ENCODE assay signal across 10 mouse cellular contexts in the genomic region with DNA sequence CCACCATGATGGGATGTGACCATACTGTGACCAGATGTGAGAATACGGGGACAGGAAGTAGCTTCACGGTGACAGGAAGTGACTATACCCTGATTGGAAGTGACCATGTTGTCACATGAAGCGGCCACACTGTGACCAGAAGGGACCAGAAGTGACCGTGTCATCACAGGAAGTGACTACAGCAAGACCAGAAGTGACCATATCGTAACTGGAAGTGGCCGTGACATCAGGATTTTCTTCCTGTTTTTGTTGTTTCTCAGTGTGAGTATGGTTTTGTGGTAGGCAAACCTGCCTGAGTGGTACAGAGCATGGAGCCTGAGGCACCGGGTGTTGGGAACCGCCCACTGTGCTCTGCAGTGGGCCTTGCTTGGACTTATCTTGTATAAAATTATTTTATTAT.
DNase-seq lines count a peak whose midpoint lies in the region; ATAC-seq and TF ChIP-seq lines count a peak whose summit lies in the region.
"Had no signal": no experiment of that assay in that cellular context is flagged by ENCODE, and none has a peak within 500 bp of the region (broad histone marks: within the 10 kb centered on the region; RNA-seq: fewer than 3 reads in every experiment).

No protein-coding gene starts in this region.

- H3K27me3 ChIP-seq in splenic B cell, adult 2 months (ENCODE audit: control insufficient read depth, insufficient read depth, low read length, poor library complexity, severe bottlenecking) = no peaks in the 10 kb centered on the region
- no peaks in the 10 kb centered on the region for H3K27me3 ChIP-seq in heart, embryonic 11.5 days (ENCODE audit: control insufficient read depth, insufficient read depth, low read length)
- H3K27me3 ChIP-seq: forebrain, embryonic 13.5 days; Patski had no signal

- peak; percentile 56 for ATAC-seq in granulocyte monocyte progenitor cell, adult 5-6 weeks (replicated peaks; ENCODE audit: poor library complexity, severe bottlenecking)
- no peak for ATAC-seq in heart, embryonic 11.5 days (replicated peaks; ENCODE audit: insufficient number of reproducible peaks, low FRiP score, low TSS enrichment)
- ATAC-seq: forebrain, embryonic 13.5 days; Patski had no signal

- H3K27ac ChIP-seq in gastrocnemius, adult 2 months = no peak overlapping the region
- no peak overlapping the region for H3K27ac ChIP-seq in heart, embryonic 11.5 days (ENCODE audit: low read depth, low read length)
- H3K27ac ChIP-seq: forebrain, embryonic 13.5 days had no signal

- no peak overlapping the region for H3K9ac ChIP-seq in heart, embryonic 11.5 days (ENCODE audit: low read depth, low read length)
- H3K9ac ChIP-seq: forebrain, embryonic 13.5 days had no signal

- no peak overlapping the region for H3K4me3 ChIP-seq in gastrocnemius, adult 2 months
- H3K4me3 ChIP-seq in heart, embryonic 11.5 days (ENCODE audit: low read depth, low read length) = no peak overlapping the region
- H3K4me3 ChIP-seq: forebrain, embryonic 13.5 days had no signal

- peak; percentile 18 for DNase-seq in gastrocnemius, adult 2 months
- no peak for DNase-seq in gastrocnemius, adult 18-20 months (ENCODE audit: low spot score)
- DNase-seq in thymus, postnatal 0 days (ENCODE audit: low spot score) = peak; percentile 37
- DNase-seq in thymus, postnatal 25 days = no peak
- DNase-seq in splenic B cell, adult 2 months (ENCODE audit: low read depth, low spot score) = peak; percentile 67
- DNase-seq in c-Kit-positive CD71-positive TER-119-positive erythroid progenitor cells, embryonic 14.5 days (ENCODE audit: low spot score) = no peak

- no peaks in the 10 kb centered on the region for H3K36me3 ChIP-seq in splenic B cell, adult 2 months (ENCODE audit: control insufficient read depth, insufficient read depth, low read length, poor library complexity, severe bottlenecking)
- no peaks in the 10 kb centered on the region for H3K36me3 ChIP-seq in heart, embryonic 11.5 days (ENCODE audit: control insufficient read depth, insufficient read depth, low read length)

- no peak for TF ChIP-seq CTCF in gastrocnemius, adult 2 months (IDR thresholded peaks at IDR 0.05)

- 86% methylated on average over 8 of the region's 8 CpGs for WGBS in heart, embryonic 11.5 days (ENCODE audit: insufficient replicate concordance)

- H3K4me2 ChIP-seq in heart, embryonic 11.5 days = no peak overlapping the region
- H3K4me2 ChIP-seq: forebrain, embryonic 13.5 days had no signal

- intact Hi-C loops in gastrocnemius, adult 2 months (cut with DNase I) = loop anchor here (5.0 to 10.0 kb wide), 2 partner anchors 303 to 1181 kb away; no protein-coding TSS in a partner anchor

- no peaks in the 10 kb centered on the region for H3K4me1 ChIP-seq in heart, embryonic 11.5 days (ENCODE audit: control insufficient read depth, insufficient read depth, low read length)
- H3K4me1 ChIP-seq: forebrain, embryonic 13.5 days had no signal

- no peaks in the 10 kb centered on the region for H3K9me3 ChIP-seq in heart, embryonic 11.5 days (replicated peaks; ENCODE audit: control insufficient read depth, low read length)
- H3K9me3 ChIP-seq: forebrain, embryonic 13.5 days had no signal

Comparison
In these comparisons a context has a peak if more than half of its experiments do, and no peak if none do; other contexts are left out.
1. DNase-seq: peak in gastrocnemius, adult 2 months (single experiment), thymus, postnatal 0 days (single experiment) and splenic B cell, adult 2 months (single experiment); none in gastrocnemius, adult 18-20 months (single experiment), thymus, postnatal 25 days (single experiment) and c-Kit-positive CD71-positive TER-119-positive erythroid progenitor cells, embryonic 14.5 days (single experiment).